Mouse (Mus musculus): ENCODE measurements around the gene Ankub1. TPM values are rescaled to one million over a fixed set of nuclear protein-coding genes. Genes with fewer than 3 reads are reported as not detected.

Ankub1 gene
- total and polyA plus RNA-seq, 2 experiments from 2014 or later = not detected

- Histone ChIP-seq H3K4me1 (ENCODE audit: control insufficient read depth, insufficient read depth) (no peaks in the 10 kb centered on the region), H3K27ac (ENCODE audit: low read depth) (no peak overlapping the region), H3K4me2 (ENCODE audit: low read depth, low read length) (no peak overlapping the region), H3K9ac (replicated peaks; ENCODE audit: low read depth, low read length) (no peak overlapping the region), H3K36me3 (replicated peaks; ENCODE audit: control insufficient read depth, insufficient read depth, low read length) (no peaks in the 10 kb centered on the region), H3K27me3 (ENCODE audit: control insufficient read depth, insufficient read depth, low read length) (no peaks in the 10 kb centered on the region), H3K9me3 (replicated peaks; ENCODE audit: control insufficient read depth, low read length) (no peaks in the 10 kb centered on the region), H3K4me3 (ENCODE audit: low read depth, low read length) (no peak overlapping the region)
- DNase-seq (ENCODE audit: low spot score) (no peak), ATAC-seq (ENCODE audit: insufficient read depth, low read depth) (no peak)
- WGBS = 59% methylated on average over 6 of the region's 6 CpGs
- TF ChIP-seq CTCF (IDR thresholded peaks at IDR 0.05; ENCODE audit: low read depth) (no peak), EP300 (IDR thresholded peaks at IDR 0.05; ENCODE audit: low read depth) (no peak)
Observed at GRCm38 (mm10) chr3:57637596-57637995, 55.0 kb downstream of the Ankub1 start.

- no peak for DNase-seq (ENCODE audit: low spot score)
- no peak overlapping the region for H3K4me3 ChIP-seq (ENCODE audit: low read depth, low read length)
- H3K4me2 ChIP-seq (ENCODE audit: low read depth, low read length) = no peak overlapping the region
- no peaks in the 10 kb centered on the region for H3K9me3 ChIP-seq (replicated peaks; ENCODE audit: control insufficient read depth, low read length)
- H3K4me1 ChIP-seq (ENCODE audit: control insufficient read depth, insufficient read depth) = no peaks in the 10 kb centered on the region
- no peak for ATAC-seq (ENCODE audit: insufficient read depth, low read depth)
- TF ChIP-seq CTCF (IDR thresholded peaks at IDR 0.05; ENCODE audit: low read depth) (no peak), EP300 (IDR thresholded peaks at IDR 0.05; ENCODE audit: low read depth) (no peak)
- no peak overlapping the region for H3K27ac ChIP-seq (ENCODE audit: low read depth)
- no peaks in the 10 kb centered on the region for H3K36me3 ChIP-seq (replicated peaks; ENCODE audit: control insufficient read depth, insufficient read depth, low read length)
- 76% methylated on average over 3 of the region's 3 CpGs for WGBS
- H3K9ac ChIP-seq (replicated peaks; ENCODE audit: low read depth, low read length) = no peak overlapping the region
- H3K27me3 ChIP-seq (ENCODE audit: control insufficient read depth, insufficient read depth, low read length) = no peaks in the 10 kb centered on the region
Observed at GRCm38 (mm10) chr3:57634763-57635487, 57.7 kb downstream of the Ankub1 start.

GRCm38 (mm10) chr3:57626954-57627513, 65.6 kb downstream of the Ankub1 start:
- H3K27ac ChIP-seq (ENCODE audit: low read depth) = no peak overlapping the region

GRCm38 (mm10) chr3:57625275-57625997, 67.2 kb downstream of the Ankub1 start:
- Histone ChIP-seq H3K4me2 (ENCODE audit: low read depth, low read length) (peak overlapping the region; percentile 81), H3K27ac (ENCODE audit: low read depth) (0 out of 2 replicates have a peak overlapping the region, but pooled peaks have one; percentile 25), H3K9ac (replicated peaks; ENCODE audit: low read depth, low read length) (peak overlapping the region; percentile 48), H3K36me3 (replicated peaks; ENCODE audit: control insufficient read depth, insufficient read depth, low read length) (no peaks in the 10 kb centered on the region), H3K4me1 (ENCODE audit: control insufficient read depth, insufficient read depth) (no peaks in the 10 kb centered on the region), H3K4me3 (ENCODE audit: low read depth, low read length) (peak overlapping the region; percentile 51), H3K9me3 (replicated peaks; ENCODE audit: control insufficient read depth, low read length) (no peaks in the 10 kb centered on the region), H3K27me3 (ENCODE audit: control insufficient read depth, insufficient read depth, low read length) (no peaks in the 10 kb centered on the region)
- TF ChIP-seq EP300 (IDR thresholded peaks at IDR 0.05; ENCODE audit: low read depth) (no peak), CTCF (IDR thresholded peaks at IDR 0.05; ENCODE audit: low read depth) (peak; percentile 92)
- ATAC-seq (ENCODE audit: insufficient read depth, low read depth) (peak; percentile 51), DNase-seq (ENCODE audit: low spot score) (peak; percentile 75)
- WGBS = 23% methylated on average over 21 of the region's 21 CpGs

More at GRCm38 (mm10) chr3:57626954-57627513, 65.6 kb downstream of the Ankub1 start:
- Histone ChIP-seq H3K9me3 (replicated peaks; ENCODE audit: control insufficient read depth, low read length) (no peaks in the 10 kb centered on the region), H3K36me3 (replicated peaks; ENCODE audit: control insufficient read depth, insufficient read depth, low read length) (no peaks in the 10 kb centered on the region), H3K4me1 (ENCODE audit: control insufficient read depth, insufficient read depth) (no peaks in the 10 kb centered on the region), H3K9ac (replicated peaks; ENCODE audit: low read depth, low read length) (no peak overlapping the region), H3K4me3 (ENCODE audit: low read depth, low read length) (no peak overlapping the region), H3K4me2 (ENCODE audit: low read depth, low read length) (no peak overlapping the region), H3K27me3 (ENCODE audit: control insufficient read depth, insufficient read depth, low read length) (no peaks in the 10 kb centered on the region)
- no peak for TF ChIP-seq EP300 (IDR thresholded peaks at IDR 0.05; ENCODE audit: low read depth)
- TF ChIP-seq CTCF (IDR thresholded peaks at IDR 0.05; ENCODE audit: low read depth) = no peak
- ATAC-seq (ENCODE audit: insufficient read depth, low read depth) = no peak
- no peak for DNase-seq (ENCODE audit: low spot score)
- WGBS = 68% methylated on average over 11 of the region's 11 CpGs

- no peak for DNase-seq (ENCODE audit: low spot score)
- H3K36me3 ChIP-seq (replicated peaks; ENCODE audit: control insufficient read depth, insufficient read depth, low read length) = no peaks in the 10 kb centered on the region
- no peak overlapping the region for H3K4me2 ChIP-seq (ENCODE audit: low read depth, low read length)
- no peaks in the 10 kb centered on the region for H3K9me3 ChIP-seq (replicated peaks; ENCODE audit: control insufficient read depth, low read length)
- H3K4me3 ChIP-seq (ENCODE audit: low read depth, low read length) = no peak overlapping the region
- no peak overlapping the region for H3K27ac ChIP-seq (ENCODE audit: low read depth)
- WGBS = 72% methylated on average over 4 of the region's 4 CpGs
- no peaks in the 10 kb centered on the region for H3K4me1 ChIP-seq (ENCODE audit: control insufficient read depth, insufficient read depth)
- TF ChIP-seq CTCF (IDR thresholded peaks at IDR 0.05; ENCODE audit: low read depth) (peak; percentile 46), EP300 (IDR thresholded peaks at IDR 0.05; ENCODE audit: low read depth) (no peak)
- no peak for ATAC-seq (ENCODE audit: insufficient read depth, low read depth)
- H3K9ac ChIP-seq (replicated peaks; ENCODE audit: low read depth, low read length) = no peak overlapping the region
- H3K27me3 ChIP-seq (ENCODE audit: control insufficient read depth, insufficient read depth, low read length) = no peaks in the 10 kb centered on the region
Observed at GRCm38 (mm10) chr3:57619718-57620117, 72.9 kb downstream of the Ankub1 start.

Data from heart, postnatal 0 days (tissue).